Mouse (Mus musculus) hindbrain, embryonic 13.5 days (tissue): ENCODE results near the gene Agpat4. TPM values are rescaled to one million over a fixed set of nuclear protein-coding genes. Genes with fewer than 3 reads are reported as not detected.
"Not testable (repeated sequence)": the region's sequence is repeated elsewhere in the genome, so short reads cannot be mapped to it uniquely, and the experiment has no call there.

ENCODE experiments used
- ATAC-seq: fragments of 200-750 bp; cut with Nextera tagmentation; 2 replicates; pipeline ENCODE4 v1.8.0; 2017; ENCODE audit warnings: moderate TSS enrichment; ENCODE audit not compliant: low FRiP score
- H3K27ac ChIP-seq: fragments of 300-500 bp; sonication (generic); 2 replicates; pipeline ENCODE4 v1.5.1; 2015; ENCODE audit warnings: inconsistent platforms, mild to moderate bottlenecking, moderate library complexity
- H3K27me3 ChIP-seq: fragments of 300-500 bp; sonication (generic); 2 replicates; pipeline ENCODE4 v1.6.1; 2015; ENCODE audit warnings: mild to moderate bottlenecking, inconsistent platforms
- H3K36me3 ChIP-seq: fragments of 300-500 bp; sonication (generic); 2 replicates; pipeline ENCODE4 v1.6.1; 2015; ENCODE audit warnings: mild to moderate bottlenecking, inconsistent platforms
- H3K4me1 ChIP-seq: fragments of 300-500 bp; sonication (generic); replicated peaks from 2 replicates; pipeline ENCODE4 v1.6.1; 2015; ENCODE audit warnings: inconsistent platforms
- H3K4me2 ChIP-seq: fragments of 300-500 bp; sonication (generic); 2 replicates; pipeline ENCODE4 v1.6.1; 2015; ENCODE audit warnings: inconsistent platforms, mild to moderate bottlenecking, moderate library complexity
- H3K4me3 ChIP-seq: fragments of 300-500 bp; sonication (generic); 2 replicates; pipeline ENCODE4 v1.5.1; 2015; ENCODE audit warnings: mild to moderate bottlenecking, inconsistent platforms
- H3K9ac ChIP-seq: fragments of 300-500 bp; sonication (generic); 2 replicates; pipeline ENCODE4 v1.6.1; 2015; ENCODE audit warnings: mild to moderate bottlenecking, inconsistent platforms
- H3K9me3 ChIP-seq: fragments of 300-500 bp; sonication (generic); 2 replicates; pipeline ENCODE4 v1.6.1; 2016; ENCODE audit warnings: inconsistent platforms
- WGBS: fragments of 180-500 bp; shearing (Covaris S2); methylation state at CpG from one replicate; pipeline ENCODE4 v1.1.7; 2015; 5-methylcytosine and 5-hydroxymethylcytosine counted together
- polyA plus RNA-seq: library from polyadenylated mRNA; unstranded; fragments of >200 nt; fragmentation: Nextera tagmentation; extraction: Ambion mirVana; gene quantifications from 2 replicates; pipeline ENCODE4 v1.2.1, GENCODE M21; 2015

Agpat4 gene
- polyA plus RNA-seq, 1 experiment from 2014 or later, result 55.2 TPM

GRCm38 (mm10) chr17:12223682-12224081 is 105.2 kb downstream of the Agpat4 start:
- Histone ChIP-seq H3K36me3 (peaks cover 64% of the 10 kb centered on the region), H3K9ac (peak overlapping the region; percentile 8; the same call in 1 of the 2 replicates), H3K4me2 (no peak overlapping the region), H3K27ac (peak overlapping the region; percentile 35; the same call in 1 of the 2 replicates), H3K4me3 (no peak overlapping the region), H3K9me3 (no peaks in the 10 kb centered on the region), H3K4me1 (peaks cover 12% of the 10 kb centered on the region), H3K27me3 (no peaks in the 10 kb centered on the region)
- WGBS, result 40% methylated on average over 5 of the region's 5 CpGs
- no peak for ATAC-seq

- ATAC-seq, result no peak
- Histone ChIP-seq H3K36me3 (peaks cover 64% of the 10 kb centered on the region), H3K4me1 (peaks cover 8% of the 10 kb centered on the region), H3K27ac (no peak overlapping the region), H3K4me3 (no peak overlapping the region), H3K9ac (no peak overlapping the region), H3K9me3 (no peaks in the 10 kb centered on the region), H3K27me3 (no peaks in the 10 kb centered on the region), H3K4me2 (no peak overlapping the region)
- WGBS, result 85% methylated on average over 9 of the region's 9 CpGs
Measured at GRCm38 (mm10) chr17:12224145-12224544, 105.6 kb downstream of the Agpat4 start.

DNA sequence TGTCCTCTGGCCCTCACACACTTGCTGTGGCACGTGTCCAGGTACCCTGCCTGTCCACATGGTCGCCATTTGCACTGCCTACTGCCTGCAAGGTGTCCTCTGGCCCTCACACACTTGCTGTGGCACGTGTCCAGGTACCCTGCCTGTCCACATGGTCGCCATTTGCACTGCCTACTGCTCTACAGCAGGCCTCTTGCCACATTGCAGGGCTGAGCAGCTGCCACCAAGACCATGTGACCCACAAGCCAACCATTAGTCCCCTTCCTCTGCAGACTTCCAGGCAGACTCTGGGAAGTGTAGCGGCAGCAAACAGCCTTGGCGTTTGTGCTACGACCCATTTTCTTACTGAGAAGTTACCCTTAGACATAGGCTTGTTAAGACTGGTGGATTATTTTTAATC is 106.0 kb downstream of the Agpat4 start:
- whole genome bisulfite sequencing, result 83% methylated on average over 6 of the region's 7 CpGs
- peaks cover 64% of the 10 kb centered on the region for H3K36me3 ChIP-seq

DNA sequence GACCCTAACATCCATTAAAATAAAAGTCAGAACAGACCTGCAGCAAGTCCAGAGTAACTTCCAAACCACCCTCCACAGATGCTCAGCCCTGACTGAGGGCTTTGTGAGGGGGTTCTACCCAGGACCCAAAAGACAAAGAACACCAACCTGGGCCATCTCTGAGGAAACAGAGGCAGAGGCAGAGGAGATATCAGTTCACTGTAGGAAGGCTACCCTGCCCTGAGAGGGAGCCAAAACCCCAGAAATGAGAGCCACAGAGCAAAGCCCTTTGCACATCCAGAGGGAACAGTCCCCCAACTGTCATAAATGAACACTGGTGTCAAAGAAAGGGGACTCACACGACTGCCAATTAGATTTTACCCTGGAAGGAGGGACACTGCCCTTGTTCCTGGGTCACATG is 106.7 kb downstream of the Agpat4 start:
- Histone ChIP-seq H3K36me3 (peaks cover 64% of the 10 kb centered on the region), H3K4me3 (no peak overlapping the region), H3K9ac (no peak overlapping the region), H3K9me3 (no peaks in the 10 kb centered on the region), H3K27me3 (no peaks in the 10 kb centered on the region), H3K27ac (no peak overlapping the region), H3K4me2 (no peak overlapping the region), H3K4me1 (peaks cover 11% of the 10 kb centered on the region)
- ATAC-seq, result no peak
- 58% methylated on average over 1 of the region's 1 CpGs for WGBS

More for the DNA sequence above, 106.0 kb downstream of the Agpat4 start:
- not testable (repeated sequence) for H3K27me3 ChIP-seq, H3K9ac ChIP-seq, ATAC-seq, H3K9me3 ChIP-seq, H3K4me1 ChIP-seq, H3K4me3 ChIP-seq, H3K27ac ChIP-seq, H3K4me2 ChIP-seq

DNA sequence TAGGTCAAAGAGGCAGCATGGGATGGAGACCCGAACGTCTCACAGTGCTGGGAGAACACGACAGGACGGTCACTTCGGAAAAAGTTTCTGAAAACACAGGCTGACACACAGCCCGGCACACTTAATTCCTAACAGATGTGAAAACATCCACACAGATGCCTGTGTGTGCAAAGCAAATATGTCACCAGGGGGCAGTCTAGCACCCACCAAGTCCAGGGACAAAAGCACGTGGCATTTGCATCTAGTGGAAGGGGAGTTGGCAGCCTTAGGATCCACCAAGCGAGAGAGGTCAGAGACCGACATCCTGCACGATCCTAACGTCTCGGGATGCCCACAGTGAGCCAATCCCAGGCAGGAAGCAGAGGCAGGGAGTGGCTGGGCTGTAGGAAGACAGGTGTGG is 108.0 kb downstream of the Agpat4 start:
- Histone ChIP-seq H3K36me3 (peaks cover 67% of the 10 kb centered on the region), H3K9me3 (no peaks in the 10 kb centered on the region), H3K4me3 (no peak overlapping the region), H3K4me2 (no peak overlapping the region), H3K9ac (no peak overlapping the region), H3K4me1 (peaks cover 14% of the 10 kb centered on the region), H3K27me3 (no peaks in the 10 kb centered on the region), H3K27ac (no peak overlapping the region)
- WGBS, result 69% methylated on average over 12 of the region's 12 CpGs
- ATAC-seq, result 0 out of 2 replicates have a peak, but pooled peaks have one; percentile 23

DNA sequence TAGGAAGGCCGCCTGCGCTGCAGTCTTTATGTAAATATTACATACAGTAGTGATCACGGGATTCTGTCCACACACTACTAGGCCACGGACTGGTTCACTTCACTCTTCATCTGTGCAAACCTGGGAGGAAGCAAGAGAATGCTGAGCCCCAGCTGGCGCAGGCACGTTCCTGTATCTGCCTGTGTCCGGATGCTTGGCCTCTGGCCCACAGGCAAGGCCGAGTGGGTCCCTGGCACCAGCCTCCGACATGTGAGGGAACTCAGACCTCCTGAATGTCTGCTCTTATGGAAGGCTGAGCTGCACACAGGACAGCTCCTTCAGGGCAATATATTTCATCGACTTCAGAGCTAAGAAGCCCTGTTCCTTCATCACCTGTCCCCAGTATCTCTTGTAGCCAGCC is 109.5 kb downstream of the Agpat4 start:
- no peak overlapping the region for H3K9ac ChIP-seq
- WGBS, result 83% methylated on average over 10 of the region's 10 CpGs
- H3K4me3 ChIP-seq, result no peak overlapping the region
- H3K27me3 ChIP-seq, result no peaks in the 10 kb centered on the region
- no peak overlapping the region for H3K4me2 ChIP-seq
- peaks cover 14% of the 10 kb centered on the region for H3K4me1 ChIP-seq
- peaks cover 71% of the 10 kb centered on the region for H3K36me3 ChIP-seq
- ATAC-seq, result no peak
- H3K27ac ChIP-seq, result no peak overlapping the region
- no peaks in the 10 kb centered on the region for H3K9me3 ChIP-seq

GRCm38 (mm10) chr17:12228471-12228870 is 110.0 kb downstream of the Agpat4 start:
- no peak overlapping the region for H3K4me3 ChIP-seq
- H3K27ac ChIP-seq, result no peak overlapping the region
- WGBS, result 95% methylated on average over 7 of the region's 7 CpGs
- H3K27me3 ChIP-seq, result no peaks in the 10 kb centered on the region
- no peaks in the 10 kb centered on the region for H3K9me3 ChIP-seq
- no peak overlapping the region for H3K9ac ChIP-seq
- peaks cover 75% of the 10 kb centered on the region for H3K36me3 ChIP-seq
- H3K4me1 ChIP-seq, result peaks cover 14% of the 10 kb centered on the region
- no peak for ATAC-seq
- H3K4me2 ChIP-seq, result no peak overlapping the region

GRCm38 (mm10) chr17:12229756-12230155 is 111.3 kb downstream of the Agpat4 start:
- peak overlapping the region; percentile 23; the same call in 1 of the 2 replicates for H3K27ac ChIP-seq
- ATAC-seq, result no peak
- WGBS, result 91% methylated on average over 9 of the region's 9 CpGs
- H3K4me2 ChIP-seq, result no peak overlapping the region
- H3K4me3 ChIP-seq, result no peak overlapping the region
- H3K27me3 ChIP-seq, result no peaks in the 10 kb centered on the region
- H3K9me3 ChIP-seq, result no peaks in the 10 kb centered on the region
- no peak overlapping the region for H3K9ac ChIP-seq
- 0 out of 2 replicates have a peak, but pooled peaks cover 6% of the 10 kb centered on the region for H3K4me1 ChIP-seq
- peaks cover 85% of the 10 kb centered on the region for H3K36me3 ChIP-seq

- Histone ChIP-seq H3K4me1 (0 out of 2 replicates have a peak, but pooled peaks cover 6% of the 10 kb centered on the region), H3K4me3 (no peak overlapping the region), H3K36me3 (peaks cover 87% of the 10 kb centered on the region), H3K27me3 (no peaks in the 10 kb centered on the region), H3K27ac (peak overlapping the region; percentile 23; the same call in 1 of the 2 replicates), H3K9ac (no peak overlapping the region), H3K9me3 (no peaks in the 10 kb centered on the region), H3K4me2 (no peak overlapping the region)
- WGBS, result 75% methylated on average over 6 of the region's 6 CpGs
- peak; percentile 27; the same call in 1 of the 2 replicates for ATAC-seq
Measured at GRCm38 (mm10) chr17:12230167-12230566, 111.7 kb downstream of the Agpat4 start.

DNA sequence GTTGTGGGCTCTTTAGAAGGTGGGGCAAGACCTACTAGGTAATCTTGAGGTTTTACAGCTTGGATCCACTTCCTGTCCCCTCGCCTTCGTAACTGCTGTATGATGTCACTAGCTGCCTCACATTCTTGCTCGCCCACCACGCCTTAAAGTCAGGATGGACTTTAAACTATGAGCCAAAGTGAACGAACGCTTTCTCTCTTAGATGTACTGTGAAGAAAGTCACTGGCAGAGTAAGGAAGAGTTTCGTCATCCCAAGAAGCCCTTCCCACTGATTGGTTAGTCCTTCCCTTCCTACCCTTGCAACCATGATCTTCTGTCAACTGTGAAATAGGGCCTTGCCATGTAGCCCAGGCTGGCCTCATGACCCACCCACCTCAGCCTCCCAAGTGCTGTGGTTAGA is 112.6 kb downstream of the Agpat4 start:
- no peak overlapping the region for H3K27ac ChIP-seq
- peaks cover 93% of the 10 kb centered on the region for H3K36me3 ChIP-seq
- H3K9me3 ChIP-seq, result no peaks in the 10 kb centered on the region
- ATAC-seq, result no peak
- H3K4me3 ChIP-seq, result no peak overlapping the region
- H3K4me1 ChIP-seq, result 0 out of 2 replicates have a peak, but pooled peaks cover 6% of the 10 kb centered on the region
- H3K4me2 ChIP-seq, result no peak overlapping the region
- WGBS, result 91% methylated on average over 7 of the region's 7 CpGs
- no peaks in the 10 kb centered on the region for H3K27me3 ChIP-seq
- no peak overlapping the region for H3K9ac ChIP-seq

DNA sequence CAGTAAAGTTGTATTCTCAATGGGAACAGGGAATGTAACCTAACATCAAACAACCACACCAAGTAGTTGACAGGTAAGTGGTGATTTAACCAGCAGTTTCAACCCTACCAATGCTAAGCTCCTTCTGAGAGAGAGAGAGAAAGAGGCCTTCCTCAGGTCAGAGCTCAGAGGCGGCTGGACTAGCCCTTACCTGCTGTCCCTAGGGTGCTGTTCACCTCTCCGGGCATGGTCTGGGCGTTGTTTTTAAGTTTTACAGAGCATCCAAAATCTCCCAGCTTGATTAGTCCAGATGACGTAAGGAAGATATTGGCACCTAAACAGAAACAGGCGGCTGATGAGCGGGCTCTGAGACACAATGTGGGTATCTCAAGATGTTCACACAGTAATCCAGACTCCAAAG is 114.2 kb downstream of the Agpat4 start:
- no peaks in the 10 kb centered on the region for H3K9me3 ChIP-seq
- no peak overlapping the region for H3K9ac ChIP-seq
- H3K27me3 ChIP-seq, result no peaks in the 10 kb centered on the region
- H3K27ac ChIP-seq, result no peak overlapping the region
- H3K4me3 ChIP-seq, result no peak overlapping the region
- H3K36me3 ChIP-seq, result peaks cover 96% of the 10 kb centered on the region
- no peak overlapping the region for H3K4me2 ChIP-seq
- 98% methylated on average over 6 of the region's 6 CpGs for WGBS
- no peak for ATAC-seq
- H3K4me1 ChIP-seq, result 0 out of 2 replicates have a peak, but pooled peaks cover 6% of the 10 kb centered on the region

- H3K36me3 ChIP-seq, result peaks cover 70% of the 10 kb centered on the region
- H3K9me3 ChIP-seq, result no peaks in the 10 kb centered on the region
- no peak for ATAC-seq
- 85% methylated on average over 3 of the region's 3 CpGs for WGBS
- H3K4me1 ChIP-seq, result no peaks in the 10 kb centered on the region
- no peak overlapping the region for H3K4me3 ChIP-seq
- H3K4me2 ChIP-seq, result no peak overlapping the region
- H3K9ac ChIP-seq, result no peak overlapping the region
- H3K27me3 ChIP-seq, result no peaks in the 10 kb centered on the region
- no peak overlapping the region for H3K27ac ChIP-seq
Measured at GRCm38 (mm10) chr17:12240701-12241100, 122.2 kb downstream of the Agpat4 start.

- Histone ChIP-seq H3K9me3 (peaks cover 19% of the 10 kb centered on the region), H3K9ac (no peak overlapping the region), H3K36me3 (peaks cover 83% of the 10 kb centered on the region), H3K4me3 (no peak overlapping the region), H3K4me2 (no peak overlapping the region), H3K4me1 (no peaks in the 10 kb centered on the region), H3K27ac (no peak overlapping the region), H3K27me3 (no peaks in the 10 kb centered on the region)
- WGBS, result 97% methylated on average over 19 of the region's 19 CpGs
- ATAC-seq, result no peak
Measured at GRCm38 (mm10) chr17:12249783-12250504, 131.4 kb downstream of the Agpat4 start.
